Mouse (Mus musculus) small intestine, adult 2 months (tissue): Measurements from ENCODE around the gene Nek8.

Experiments used
- CTCF ChIP-seq: fragments of 200-500 bp; IDR thresholded peaks from 2 replicates; pipeline ENCODE4 v1.5.1; 2012; ENCODE audit warnings: low read depth, mild to moderate bottlenecking, control low read depth, inconsistent platforms, low read length, moderate library complexity, mixed read lengths; ENCODE audit not compliant: insufficient replicate concordance, insufficient read length; ENCODE audit errors: extremely low read depth
- POLR2A ChIP-seq: fragments of 200-500 bp; IDR thresholded peaks from 2 replicates; pipeline ENCODE4 v1.6.1; 2012; ENCODE audit warnings: low read depth, mild to moderate bottlenecking, control low read depth, inconsistent platforms, low read length, moderate library complexity

GRCm38 (mm10) chr11:78140665-78141064 lies 35.8 kb downstream of the Nek8 start:
- TF ChIP-seq CTCF (no peak), POLR2A (no peak)
